Mouse (Mus musculus) left cerebral cortex, adult 11 months (tissue): ENCODE measurements around the gene Pigu.
A peak's percentile ranks its signal among the peaks of the same experiment; 100 is the strongest.

Experiments used
- DNase-seq: peaks from one replicate; pipeline ENCODE4 v3.0.0; 2022; ENCODE audit warnings: low spot score

Gene Pigu

GRCm38 (mm10) chr2:155367635-155368284 lies 10.5 kb upstream of the Pigu start:
- no peak for DNase-seq

GRCm38 (mm10) chr2:155357686-155358399 lies 613 bp upstream of the Pigu start:
- DNase-seq: peak; percentile 23

GRCm38 (mm10) chr2:155354402-155354801 lies 2.8 kb downstream of the Pigu start:
- no peak for DNase-seq

- DNase-seq: no peak
Observed at GRCm38 (mm10) chr2:155346670-155347069, 10.6 kb downstream of the Pigu start.

GRCm38 (mm10) chr2:155340166-155340565 lies 17.1 kb downstream of the Pigu start:
- DNase-seq: no peak

GRCm38 (mm10) chr2:155336254-155336653 lies 21.0 kb downstream of the Pigu start:
- no peak for DNase-seq

- no peak for DNase-seq
Observed at GRCm38 (mm10) chr2:155335231-155335630, 22.0 kb downstream of the Pigu start.

- no peak for DNase-seq
Observed at GRCm38 (mm10) chr2:155333421-155333820, 23.8 kb downstream of the Pigu start.

- no peak for DNase-seq
Observed at GRCm38 (mm10) chr2:155331351-155331750, 25.9 kb downstream of the Pigu start.

- peak; percentile 21 for DNase-seq
Observed at GRCm38 (mm10) chr2:155330811-155331210, 26.4 kb downstream of the Pigu start.

GRCm38 (mm10) chr2:155329707-155330106 lies 27.5 kb downstream of the Pigu start:
- DNase-seq: no peak

- no peak for DNase-seq
Observed at GRCm38 (mm10) chr2:155328906-155329305, 28.3 kb downstream of the Pigu start.

- no peak for DNase-seq
Observed at GRCm38 (mm10) chr2:155327906-155328305, 29.3 kb downstream of the Pigu start.

- DNase-seq: no peak
Observed at GRCm38 (mm10) chr2:155326001-155326400, 31.2 kb downstream of the Pigu start.

- no peak for DNase-seq
Observed at GRCm38 (mm10) chr2:155320596-155320995, 36.6 kb downstream of the Pigu start.

- DNase-seq: no peak
Observed at GRCm38 (mm10) chr2:155318618-155319017, 38.6 kb downstream of the Pigu start.

- DNase-seq: no peak
Observed at GRCm38 (mm10) chr2:155313671-155314070, 43.6 kb downstream of the Pigu start.

- no peak for DNase-seq
Observed at GRCm38 (mm10) chr2:155308936-155309592, 48.2 kb downstream of the Pigu start.

GRCm38 (mm10) chr2:155299563-155299962 lies 57.7 kb downstream of the Pigu start:
- DNase-seq: no peak

- no peak for DNase-seq
Observed at GRCm38 (mm10) chr2:155295453-155295852, 61.8 kb downstream of the Pigu start.

- DNase-seq: no peak
Observed at GRCm38 (mm10) chr2:155293946-155294345, 63.3 kb downstream of the Pigu start.

- no peak for DNase-seq
Observed at GRCm38 (mm10) chr2:155293382-155293781, 63.8 kb downstream of the Pigu start.

GRCm38 (mm10) chr2:155290066-155290465 lies 67.2 kb downstream of the Pigu start:
- DNase-seq: no peak
